Mouse (Mus musculus) lung, postnatal 0 days (tissue): ENCODE data around the gene Nectin2. TPM values are rescaled to one million over a fixed set of nuclear protein-coding genes. Genes with fewer than 3 reads are reported as not detected.

Source experiments
- ATAC-seq: fragments of 200-750 bp; cut with Nextera tagmentation; 2 replicates; pipeline ENCODE4 v1.8.0; 2017; ENCODE audit warnings: moderate library complexity
- DNase-seq: peaks from one replicate; pipeline ENCODE4 v3.0.0-alpha.2; 2016; ENCODE audit warnings: low spot score
- H3K27ac ChIP-seq: fragments of 300-500 bp; sonication (generic); 2 replicates; pipeline ENCODE4 v1.5.1; 2014; ENCODE audit warnings: antibody characterized with exemption, mild to moderate bottlenecking, low read length, mixed read lengths
- H3K27me3 ChIP-seq: fragments of 300-500 bp; sonication (generic); replicated peaks from 2 replicates; pipeline ENCODE4 v1.6.1; 2014; ENCODE audit warnings: low read length, mixed read lengths; ENCODE audit not compliant: insufficient read depth
- H3K36me3 ChIP-seq: fragments of 300-500 bp; sonication (generic); 2 replicates; pipeline ENCODE4 v1.6.1; 2014; ENCODE audit warnings: low read length, mixed read lengths; ENCODE audit not compliant: insufficient read depth
- H3K4me1 ChIP-seq: fragments of 300-500 bp; sonication (generic); 2 replicates; pipeline ENCODE4 v1.6.1; 2014; ENCODE audit warnings: antibody characterized with exemption, low read depth, low read length, mixed read lengths; ENCODE audit not compliant: insufficient read depth
- H3K4me2 ChIP-seq: fragments of 300-500 bp; sonication (generic); replicated peaks from 2 replicates; pipeline ENCODE4 v1.6.1; 2014; ENCODE audit warnings: low read depth, mild to moderate bottlenecking, low read length, moderate library complexity, mixed read lengths
- H3K4me3 ChIP-seq: fragments of 300-500 bp; sonication (generic); 2 replicates; pipeline ENCODE4 v1.5.1; 2014; ENCODE audit warnings: low read depth, low read length
- H3K9ac ChIP-seq: fragments of 300-500 bp; sonication (generic); replicated peaks from 2 replicates; pipeline ENCODE4 v1.6.1; 2014; ENCODE audit warnings: low read depth, mild to moderate bottlenecking
- H3K9me3 ChIP-seq: fragments of 300-500 bp; sonication (generic); 2 replicates; pipeline ENCODE4 v1.6.1; 2016; ENCODE audit warnings: low read length, mixed read lengths
- CTCF ChIP-seq: IDR thresholded peaks from 2 replicates; pipeline ENCODE4 v1.5.1; 2016; ENCODE audit warnings: antibody characterized with exemption, mild to moderate bottlenecking
- EP300 ChIP-seq: IDR thresholded peaks from 2 replicates; pipeline ENCODE4 v1.6.1; 2016; ENCODE audit warnings: antibody characterized with exemption, mild to moderate bottlenecking, control low read depth
- WGBS: fragments of 180-500 bp; shearing (Covaris S2); extraction: QIAGEN DNeasy Blood & Tissue Kit; methylation state at CpG from one replicate; pipeline ENCODE4 v1.1.7; 2014; 5-methylcytosine and 5-hydroxymethylcytosine counted together
- polyA plus RNA-seq: library from polyadenylated mRNA; unstranded; fragments of >200 nt; fragmentation: Nextera tagmentation; extraction: Ambion mirVana; gene quantifications from 2 replicates; pipeline ENCODE4 v1.2.1, GENCODE M21; 2015

The Nectin2 gene
- polyA plus RNA-seq, 1 experiment from 2014 or later: 113 TPM

DNA sequence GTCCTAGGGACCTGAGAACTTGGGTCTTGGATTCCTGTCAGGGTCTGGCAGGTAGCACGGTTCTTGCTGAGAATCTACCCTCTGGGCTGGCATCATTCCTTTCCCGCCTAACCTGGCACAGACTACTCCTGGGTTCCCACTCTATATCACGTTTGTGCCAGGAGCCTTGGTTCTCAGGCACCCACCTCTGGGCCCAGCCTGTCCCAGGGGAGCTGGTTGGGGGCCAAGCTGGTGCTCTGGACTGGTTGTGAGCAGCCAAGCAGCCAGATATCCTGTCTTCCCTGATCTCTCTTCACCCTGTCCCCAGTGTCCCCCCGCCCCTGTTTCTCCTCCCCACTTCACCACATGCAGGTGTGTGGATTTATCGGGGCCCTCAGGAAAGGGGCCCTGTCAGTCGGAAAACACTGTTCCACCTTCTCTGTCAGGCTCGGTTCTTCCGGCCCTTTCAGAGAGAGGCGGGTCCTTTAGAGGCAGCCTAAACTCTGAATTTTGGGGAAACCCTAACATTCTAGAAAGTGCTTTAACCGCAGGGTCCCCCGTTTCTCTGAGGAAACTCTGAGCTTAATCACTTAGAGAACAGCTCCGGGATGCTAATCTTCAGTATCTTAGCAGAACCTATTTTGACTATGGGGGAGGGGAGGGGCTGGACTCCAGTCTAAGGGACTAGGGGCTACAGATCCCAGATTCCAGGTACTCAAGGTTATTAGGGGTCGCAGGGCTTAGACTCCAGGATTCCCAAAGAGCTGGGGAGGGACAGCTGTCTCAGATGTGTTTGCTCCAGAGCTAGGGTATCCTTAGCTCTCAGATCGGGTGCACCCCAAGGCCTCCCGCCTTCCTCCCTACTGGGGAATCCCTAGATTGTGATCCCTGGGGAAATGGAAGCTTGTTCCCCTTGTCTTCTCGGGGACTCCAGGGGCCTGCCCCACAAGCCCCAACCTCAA is 19.4 kb upstream of the Nectin2 start:
- Histone ChIP-seq H3K4me2 (peak overlapping the region; percentile 81), H3K9me3 (no peaks in the 10 kb centered on the region), H3K36me3 (peaks cover 12% of the 10 kb centered on the region; the same call in 1 of the 2 replicates), H3K27ac (peak overlapping the region; percentile 88), H3K27me3 (no peaks in the 10 kb centered on the region), H3K9ac (peak overlapping the region; percentile 75), H3K4me3 (peak overlapping the region; percentile 67), H3K4me1 (peaks cover 9% of the 10 kb centered on the region; the same call in 1 of the 2 replicates)
- whole genome bisulfite sequencing: 6% methylated on average over 16 of the region's 16 CpGs
- ATAC-seq (peak; percentile 16), DNase-seq (no peak)
- TF ChIP-seq CTCF (no peak), EP300 (0 out of 2 replicates have a peak, but pooled peaks have one; percentile 22)

- Histone ChIP-seq H3K4me2 (peak overlapping the region; percentile 81), H3K27me3 (no peaks in the 10 kb centered on the region), H3K9ac (peak overlapping the region; percentile 75; the same call in 1 of the 2 replicates), H3K9me3 (no peaks in the 10 kb centered on the region), H3K27ac (peak overlapping the region; percentile 88), H3K4me1 (peaks cover 9% of the 10 kb centered on the region; the same call in 1 of the 2 replicates), H3K36me3 (peaks cover 12% of the 10 kb centered on the region; the same call in 1 of the 2 replicates), H3K4me3 (peak overlapping the region; percentile 67)
- DNase-seq (peak; percentile 60), ATAC-seq (peak; percentile 43)
- no peak for TF ChIP-seq EP300
- TF ChIP-seq CTCF: no peak
- WGBS: 14% methylated on average over 4 of the region's 4 CpGs
Observed at GRCm38 (mm10) chr7:19769001-19769400, 18.7 kb upstream of the Nectin2 start.

DNA sequence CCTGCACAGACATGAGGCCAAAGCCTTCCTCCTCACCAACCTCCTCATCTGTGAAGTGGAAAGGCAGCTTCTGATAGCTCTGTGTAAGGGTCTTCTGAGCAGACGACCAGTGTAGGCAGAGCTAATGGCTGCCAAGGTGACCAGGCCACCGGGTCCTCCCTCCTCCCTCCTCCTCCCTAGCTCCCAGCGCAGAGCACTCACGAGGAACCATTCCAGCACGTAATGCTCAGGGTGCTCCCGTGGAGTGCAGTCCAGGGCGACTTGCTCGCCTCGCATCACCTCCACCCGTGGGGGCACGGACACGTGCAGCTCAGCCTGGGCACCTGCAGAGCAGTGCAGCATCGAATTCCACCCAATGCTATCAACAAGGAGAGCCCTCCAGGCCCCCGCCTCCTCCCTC is 18.0 kb upstream of the Nectin2 start:
- DNase-seq (no peak), ATAC-seq (peak; percentile 6; the same call in 1 of the 2 replicates)
- Histone ChIP-seq H3K4me3 (peak overlapping the region; percentile 67), H3K4me1 (peaks cover 9% of the 10 kb centered on the region; the same call in 1 of the 2 replicates), H3K9me3 (no peaks in the 10 kb centered on the region), H3K36me3 (peaks cover 12% of the 10 kb centered on the region; the same call in 1 of the 2 replicates), H3K27ac (peak overlapping the region; percentile 88), H3K27me3 (no peaks in the 10 kb centered on the region), H3K9ac (peak overlapping the region; percentile 75; the same call in 1 of the 2 replicates), H3K4me2 (peak overlapping the region; percentile 81)
- TF ChIP-seq CTCF: no peak
- no peak for TF ChIP-seq EP300
- WGBS: 39% methylated on average over 14 of the region's 14 CpGs

DNA sequence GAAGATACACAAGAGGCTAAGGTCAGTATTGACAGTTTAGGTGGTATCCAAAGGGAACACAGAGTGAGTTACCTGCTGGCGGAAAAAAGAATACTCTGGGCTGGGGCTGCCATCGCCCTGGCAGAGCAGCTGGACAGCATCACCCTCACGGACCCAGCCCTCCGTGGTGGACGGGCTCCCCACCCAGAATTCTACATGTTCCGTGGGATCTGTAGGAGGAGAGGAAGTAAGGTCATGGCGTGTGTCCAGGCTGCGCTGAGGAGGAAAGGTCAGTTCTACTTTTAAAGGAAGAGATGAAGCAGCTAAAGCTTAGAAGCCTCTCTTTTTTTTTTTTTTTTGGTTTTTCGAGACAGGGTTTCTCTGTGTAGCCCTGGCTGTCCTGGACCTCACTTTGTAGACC is 14.3 kb upstream of the Nectin2 start:
- H3K4me3 ChIP-seq: no peak overlapping the region
- 61% methylated on average over 8 of the region's 9 CpGs for WGBS
- H3K9me3 ChIP-seq: no peaks in the 10 kb centered on the region
- peaks cover 8% of the 10 kb centered on the region; the same call in 1 of the 2 replicates for H3K4me1 ChIP-seq
- no peak overlapping the region for H3K9ac ChIP-seq
- peaks cover 12% of the 10 kb centered on the region; the same call in 1 of the 2 replicates for H3K36me3 ChIP-seq
- no peak overlapping the region for H3K4me2 ChIP-seq
- H3K27ac ChIP-seq: no peak overlapping the region
- no peaks in the 10 kb centered on the region for H3K27me3 ChIP-seq
- DNase-seq (no peak), ATAC-seq (no peak)
- TF ChIP-seq CTCF (no peak), EP300 (no peak)

DNA sequence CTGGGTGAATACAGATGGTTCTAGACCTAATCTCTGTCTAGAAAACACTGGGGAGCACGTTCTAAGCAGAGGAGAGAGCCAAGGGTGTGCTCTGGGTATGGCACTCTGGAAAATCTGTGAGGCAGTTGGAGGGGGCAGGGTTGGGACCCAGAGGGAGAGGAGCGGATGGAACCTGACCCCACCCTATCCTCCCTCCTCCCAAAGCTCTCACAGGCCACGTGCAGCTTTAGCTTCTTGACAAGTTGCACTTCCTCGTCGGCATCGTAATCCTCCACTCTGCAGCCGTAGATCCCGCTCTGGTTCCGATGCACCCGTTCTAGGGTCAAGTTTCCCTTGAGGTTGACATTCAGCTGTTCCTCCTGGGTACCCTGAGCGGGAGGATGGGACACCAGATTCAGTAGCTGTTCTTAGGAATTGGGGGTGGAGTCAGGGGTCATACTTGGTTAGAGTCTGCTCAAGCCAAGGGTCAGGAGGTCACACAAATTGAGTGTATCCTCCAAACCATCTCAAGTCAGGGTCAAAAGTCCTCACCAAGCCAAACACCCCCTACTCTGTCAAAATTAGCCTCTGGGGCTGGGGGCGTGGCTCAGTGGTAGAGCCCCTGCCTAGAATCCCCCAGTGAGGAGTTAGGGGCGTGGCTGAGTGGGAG is 13.7 kb upstream of the Nectin2 start:
- Histone ChIP-seq H3K4me3 (no peak overlapping the region), H3K36me3 (peaks cover 17% of the 10 kb centered on the region; the same call in 1 of the 2 replicates), H3K27me3 (no peaks in the 10 kb centered on the region), H3K9me3 (no peaks in the 10 kb centered on the region), H3K4me1 (peaks cover 5% of the 10 kb centered on the region; the same call in 1 of the 2 replicates), H3K27ac (no peak overlapping the region; the same call in 1 of the 2 replicates), H3K4me2 (no peak overlapping the region), H3K9ac (no peak overlapping the region)
- TF ChIP-seq EP300 (no peak; the same call in 1 of the 2 replicates), CTCF (no peak)
- WGBS: 67% methylated on average over 13 of the region's 13 CpGs
- peak; percentile 53; the same call in 1 of the 2 replicates for ATAC-seq
- no peak for DNase-seq

DNA sequence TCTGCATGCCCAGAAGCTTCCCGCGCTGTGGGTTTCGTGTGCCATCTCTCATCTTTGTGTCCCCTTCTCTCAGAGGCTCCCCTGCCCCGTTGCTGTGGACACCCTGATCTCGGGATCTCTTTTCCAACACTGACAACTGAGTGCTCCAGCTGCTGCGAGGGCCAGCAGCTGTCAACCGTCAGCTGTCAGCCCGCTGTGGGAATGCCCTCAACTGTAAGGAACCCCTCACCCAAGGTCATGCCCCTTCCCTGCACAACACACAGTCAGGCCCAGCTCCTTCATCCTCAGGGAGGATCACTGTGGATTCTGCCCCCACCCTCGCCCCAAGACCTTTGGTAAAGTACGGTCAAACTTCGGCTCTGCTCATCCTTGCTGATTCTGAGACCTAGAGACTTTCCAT is 12.0 kb upstream of the Nectin2 start:
- Histone ChIP-seq H3K27me3 (no peaks in the 10 kb centered on the region), H3K4me2 (no peak overlapping the region), H3K27ac (no peak overlapping the region), H3K9me3 (no peaks in the 10 kb centered on the region), H3K9ac (no peak overlapping the region), H3K4me1 (no peaks in the 10 kb centered on the region), H3K36me3 (peaks cover 29% of the 10 kb centered on the region), H3K4me3 (no peak overlapping the region)
- TF ChIP-seq CTCF: no peak
- TF ChIP-seq EP300: no peak
- DNase-seq: no peak
- 52% methylated on average over 11 of the region's 11 CpGs for WGBS
- peak; percentile 25; the same call in 1 of the 2 replicates for ATAC-seq
